Mouse (Mus musculus): Measurements from ENCODE around the gene Gm8369.
"Not testable (repeated sequence)": the region's sequence is repeated elsewhere in the genome, so short reads cannot be mapped to it uniquely, and the experiment has no call there.

- not testable (repeated sequence) for TF ChIP-seq CTCF, EP300 (IDR thresholded peaks at IDR 0.05; ENCODE audit: low read depth)
Measured at GRCm38 (mm10) chr19:11540166-11540821, 54.6 kb downstream of the Gm8369 start.

All from liver, postnatal 0 days (tissue).